Mouse (Mus musculus) A20 (cell line): ENCODE measurements around the gene Olfr811.

Experiments
- DNase-seq: peaks from one replicate; pipeline ENCODE4 v3.0.0-alpha.2; 2011; ENCODE audit warnings: low read depth, low spot score

Olfr811 gene

GRCm38 (mm10) chr10:129804296-129804695, at the start of gene Olfr811:
Gene Olfr811, minus strand, starts transcription at chr10:129804396.
- no peak for DNase-seq

DNA sequence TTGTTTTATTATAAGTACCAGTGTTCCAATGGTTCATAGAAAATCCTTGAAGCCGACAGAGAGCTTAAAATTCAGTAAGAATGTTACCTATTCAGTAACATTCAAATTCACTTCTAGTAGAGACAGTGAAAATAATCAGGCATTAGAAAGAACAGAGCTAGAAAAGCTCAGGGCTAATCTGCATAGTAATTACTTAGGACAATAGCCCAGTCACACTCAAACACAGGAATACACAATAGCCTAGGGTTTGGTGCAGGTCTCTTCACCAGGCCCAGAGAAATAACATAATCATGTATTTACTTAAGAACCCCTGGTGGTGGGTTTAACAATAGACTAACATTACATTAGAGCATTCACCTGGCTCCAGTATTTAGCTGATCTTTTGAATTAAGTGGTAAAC, 43.1 kb upstream of the Olfr811 start:
- no peak for DNase-seq

DNA sequence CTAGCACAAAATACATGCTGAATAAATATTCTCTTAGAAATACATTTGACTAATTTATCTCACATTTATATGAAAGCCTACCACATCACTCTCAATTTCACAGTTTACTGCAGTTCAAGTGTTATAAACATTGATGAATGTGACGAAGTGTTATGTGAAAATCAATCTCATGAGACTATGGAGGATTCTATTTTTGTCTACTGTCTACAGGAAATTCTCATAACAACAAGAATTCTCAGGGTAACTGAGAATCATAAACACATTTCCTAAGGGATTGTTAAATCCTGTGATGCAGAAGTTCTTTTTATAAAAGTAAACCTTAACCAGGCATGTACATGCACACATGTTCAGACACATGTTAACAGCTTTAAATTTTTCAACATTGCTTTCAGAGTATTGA, 41.8 kb upstream of the Olfr811 start, which contains the start of gene Olfr812:
Olfr812 (minus strand) TSS at position 101 of the 400 bp plus-strand sequence.
- DNase-seq: no peak

DNA sequence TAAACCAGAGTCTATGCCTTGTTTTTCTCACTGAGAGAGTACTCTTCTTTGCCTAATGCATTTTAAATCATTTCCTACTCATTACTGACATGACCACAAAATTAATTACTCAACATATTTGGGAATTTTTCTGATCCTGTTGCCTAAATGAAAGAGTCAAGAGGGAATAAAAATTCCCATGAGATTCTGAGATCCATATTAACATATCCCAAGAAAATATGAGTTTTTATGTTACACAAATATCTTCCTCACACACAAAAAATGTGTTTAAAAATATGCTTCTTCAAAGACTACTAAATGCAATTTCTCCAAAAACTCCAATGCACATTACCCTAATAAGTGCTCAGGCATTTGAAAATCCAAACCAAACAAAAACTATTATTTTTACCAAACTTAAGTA, 9.4 kb downstream of the Olfr811 start, which contains the start of gene Olfr810:
Olfr810 (minus strand) TSS at position 101 of the 400 bp plus-strand sequence.
- DNase-seq: no peak

DNA sequence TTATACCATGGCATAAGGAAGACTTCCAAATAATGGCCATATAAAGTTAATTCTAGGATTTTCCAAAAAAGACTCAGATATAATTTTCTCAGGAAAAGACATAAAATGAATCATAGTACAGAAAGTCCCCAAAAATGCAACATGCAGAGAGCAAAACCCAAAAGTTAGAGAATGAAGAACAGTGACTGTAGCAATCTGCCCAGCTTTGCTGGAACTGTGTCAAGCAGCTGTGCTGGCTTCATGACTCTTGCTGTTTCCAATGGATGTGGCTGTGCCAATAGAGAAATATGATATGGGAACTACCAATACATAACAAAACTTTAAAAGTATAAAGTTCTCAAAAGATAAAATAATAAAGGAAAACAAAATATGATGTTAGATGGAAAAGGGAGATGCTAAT, 26.1 kb downstream of the Olfr811 start:
- no peak for DNase-seq

- no peak for DNase-seq
These were observed 29.9 kb downstream of the Olfr811 start, which contains the start of gene Olfr809 for GRCm38 (mm10) chr10:129774338-129774737. Gene Olfr809, plus strand, starts transcription at chr10:129774638.

- no peak for DNase-seq
These were observed 39.0 kb downstream of the Olfr811 start, which contains the start of gene Olfr808 for GRCm38 (mm10) chr10:129765182-129765581. Gene Olfr808, plus strand, starts transcription at chr10:129765482.

DNA sequence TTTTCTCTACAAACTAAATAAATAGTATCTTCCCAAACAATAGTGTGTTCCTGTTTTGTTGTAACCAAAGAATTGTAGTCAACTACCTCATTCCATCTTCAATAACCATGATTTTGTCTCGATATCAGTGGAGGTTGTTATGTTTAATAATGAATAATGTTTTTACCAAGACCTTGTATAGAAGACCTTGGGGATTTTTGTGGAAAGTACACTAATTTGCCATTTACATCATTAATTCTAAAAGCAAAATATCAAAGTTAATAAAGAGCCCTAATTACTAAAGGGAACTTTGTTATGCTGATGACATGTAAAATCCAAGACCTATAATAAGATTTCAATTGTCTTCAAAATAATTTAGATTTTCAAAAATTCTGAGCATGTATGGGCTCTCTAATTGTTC, 46.5 kb downstream of the Olfr811 start, which contains the start of gene Olfr807:
Olfr807 (minus strand) TSS at position 101 of the 400 bp plus-strand sequence.
- DNase-seq: no peak
